Mouse (Mus musculus) heart, postnatal 10 days (tissue): ENCODE results near the gene Sfxn3. TPM values are rescaled to one million over a fixed set of nuclear protein-coding genes. Genes with fewer than 3 reads are reported as not detected.
A peak's percentile ranks its signal among the peaks of the same experiment; 100 is the strongest.

Experiments
- DNase-seq, 2 experiments: peaks; one replicate each; pipeline ENCODE4 v3.0.0; 2021
- intact Hi-C: fragments of 180-260 bp; cut with DNase I; formaldehyde crosslinking; loops from one replicate; pipeline ENCODE4 v1.15.1; 2025
- total RNA-seq, 2 experiments: library from RNA; stranded (reverse); gene quantifications; 2 replicates each; pipeline ENCODE4 v1.2.3; 2021

The Sfxn3 gene
- 10 to 100 TPM; 21.8 to 23.9 TPM for total RNA-seq

DNA sequence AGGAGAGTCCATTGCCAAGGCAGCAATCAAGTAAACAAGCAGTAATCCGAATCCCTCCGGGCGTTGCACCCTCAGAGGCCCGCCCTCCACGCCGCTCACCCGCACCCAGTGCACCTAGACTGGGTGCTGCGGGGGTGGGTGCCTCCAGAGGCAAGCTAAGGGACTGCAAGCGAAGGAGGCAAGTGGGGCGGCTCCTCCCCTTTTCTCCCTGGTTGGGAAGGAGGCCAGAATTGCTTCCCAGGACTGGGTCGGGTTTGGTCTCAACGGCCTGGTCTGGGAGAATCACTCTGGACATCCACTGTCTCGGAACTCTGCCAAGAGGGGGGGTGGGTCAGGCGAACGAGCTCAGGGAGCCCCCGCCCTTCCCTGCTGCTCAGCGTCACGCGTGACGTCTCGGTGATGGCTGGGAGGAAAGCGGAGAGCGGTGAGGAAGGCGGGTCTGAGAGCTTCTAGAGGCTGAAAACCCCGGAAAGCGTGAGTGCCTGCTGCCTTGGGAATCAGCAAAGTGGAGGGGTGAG is at the start of gene Sfxn3:
Gene Sfxn3 (plus strand): TSS at position 87 of the 518 bp plus-strand sequence.
- intact Hi-C loops, result no loop called here
- DNase-seq, result peak; percentile 96 to 98

DNA sequence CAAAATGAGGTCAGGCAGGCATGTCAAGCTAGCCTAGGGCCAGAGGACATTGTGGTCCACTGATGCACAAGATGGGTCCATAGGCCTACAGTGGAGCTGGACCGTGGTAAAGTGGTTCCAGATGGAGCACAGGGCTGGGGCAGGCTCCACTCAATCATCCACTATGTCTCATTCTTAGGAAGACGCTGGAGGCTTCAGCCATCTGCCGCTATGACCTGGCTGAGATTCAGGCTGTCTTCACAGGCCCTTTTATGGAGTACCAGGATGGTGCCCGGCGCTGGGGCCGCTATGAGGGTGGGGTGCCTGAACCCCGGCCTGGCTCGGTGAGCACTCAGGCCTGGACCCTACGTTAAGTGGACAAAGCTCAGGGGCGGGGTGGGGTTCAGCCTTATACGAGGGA is 49.5 kb upstream of the Sfxn3 start:
- intact Hi-C loops, result no loop called here
- no peak for DNase-seq

DNA sequence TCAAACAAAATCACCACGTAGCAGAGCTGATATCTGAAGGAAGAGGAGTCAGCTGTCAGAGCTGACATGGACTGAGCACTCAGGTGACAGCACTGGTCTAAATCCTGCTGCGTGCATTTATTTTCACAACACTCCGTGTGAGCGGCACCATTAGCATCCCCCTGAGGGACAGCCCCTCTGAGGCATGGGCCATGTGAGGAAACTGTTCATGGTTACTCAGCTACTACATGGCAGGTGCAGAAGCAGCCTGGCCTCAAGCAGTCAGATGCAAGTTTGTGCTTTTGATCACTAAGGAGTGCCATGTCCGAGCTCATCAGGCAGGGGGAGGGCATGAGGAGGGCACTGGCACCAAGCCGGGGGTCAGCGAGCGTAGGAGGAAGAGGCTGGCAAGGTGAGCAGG is 47.7 kb upstream of the Sfxn3 start:
- DNase-seq, result no peak
- intact Hi-C loops, result no loop called here

DNA sequence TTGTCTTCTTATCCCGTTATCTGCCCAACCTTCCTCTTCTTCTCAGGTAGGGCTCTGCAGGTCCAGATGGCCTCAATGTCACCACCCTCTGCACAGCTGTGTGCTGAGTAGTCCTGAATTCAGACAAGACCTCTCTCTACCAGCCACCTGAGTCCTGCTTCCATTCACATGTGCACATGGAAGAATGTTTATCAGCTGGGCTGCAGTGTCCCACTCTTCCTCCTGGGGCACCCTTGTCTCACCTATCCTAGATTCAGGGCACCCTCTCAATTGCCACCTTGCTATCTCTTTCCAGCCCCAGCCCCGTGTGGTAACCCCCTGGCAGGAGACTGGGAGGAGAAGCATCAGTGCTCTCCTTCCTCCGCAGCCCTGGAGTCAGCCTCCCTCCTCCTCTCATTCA is 45.0 kb upstream of the Sfxn3 start:
- intact Hi-C loops, result no loop called here
- no peak for DNase-seq

- intact Hi-C loops, result no loop called here
- no peak for DNase-seq
These were observed 43.4 kb upstream of the Sfxn3 start for GRCm38 (mm10) chr19:45003740-45004516.

DNA sequence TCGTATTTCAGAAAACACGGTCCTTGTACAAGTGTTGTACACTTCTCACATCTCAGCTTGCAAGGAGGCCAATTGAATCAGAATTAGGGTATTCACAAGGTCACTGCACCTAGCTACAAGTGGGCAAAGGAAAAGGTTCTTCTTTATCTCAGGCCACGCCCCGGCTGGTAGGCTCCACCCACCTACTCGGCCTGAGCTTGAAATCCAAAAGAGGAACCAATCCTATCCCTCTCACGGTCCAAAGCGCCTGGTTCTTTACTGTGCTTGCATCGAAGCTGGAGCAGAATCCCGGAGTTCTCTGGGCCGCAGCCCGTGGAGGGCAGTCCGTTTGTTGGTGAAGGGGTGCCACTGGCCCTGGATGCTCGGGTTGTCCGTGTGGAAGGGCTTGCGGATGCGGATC is 41.9 kb upstream of the Sfxn3 start, which contains the start of gene Twnk:
Gene Twnk (plus strand): TSS at position 220 of the 400 bp plus-strand sequence.
- DNase-seq, result peak; percentile 56 to 65
- intact Hi-C loops, result loop anchor here (5.0 kb wide), 1 partner anchor 37 kb away; no protein-coding TSS in a partner anchor

DNA sequence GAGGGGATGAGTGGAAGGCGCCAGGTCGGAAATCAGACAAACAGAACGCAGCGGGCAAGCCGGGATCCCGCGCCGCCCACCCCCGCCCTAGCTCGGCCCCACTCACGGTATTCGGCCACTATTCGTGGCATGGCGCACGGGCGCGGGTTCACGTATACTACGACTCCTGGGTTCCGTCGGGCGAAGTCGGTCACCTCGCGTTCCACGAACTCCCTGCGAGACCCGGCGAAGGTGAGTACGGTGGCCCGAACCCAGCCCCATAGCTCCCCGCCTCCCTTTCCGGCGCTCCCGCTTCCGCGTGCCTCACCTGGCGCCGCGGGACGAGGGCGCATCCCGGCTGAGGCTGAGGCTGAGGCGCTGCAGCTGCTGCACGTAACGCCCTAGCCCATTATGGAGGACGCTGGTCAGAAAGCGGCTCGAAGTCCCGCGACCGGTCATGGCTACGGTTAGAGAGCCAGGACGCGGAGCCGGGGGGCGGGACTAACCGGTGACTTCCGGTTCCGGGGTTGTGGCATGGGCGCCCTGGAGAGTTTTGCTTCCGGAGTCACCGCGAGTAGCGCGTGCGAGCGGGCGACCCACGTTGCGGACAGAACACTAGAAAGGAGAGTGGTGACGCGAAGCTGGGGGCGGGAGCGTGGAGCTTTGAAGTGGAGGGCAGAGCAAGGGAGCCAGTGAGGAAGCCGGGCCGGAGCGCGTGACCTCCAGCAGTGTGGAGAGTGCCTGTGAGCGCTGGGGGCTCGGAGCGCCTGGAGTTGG is 41.2 kb upstream of the Sfxn3 start, which contains the start of gene Mrpl43:
Gene Mrpl43 (minus strand): TSS at position 486 of the 756 bp plus-strand sequence.
- intact Hi-C loops, result loop anchor here (5.0 kb wide), 1 partner anchor 36 kb away; no protein-coding TSS in a partner anchor
- DNase-seq, result peak; percentile 97 to 99

DNA sequence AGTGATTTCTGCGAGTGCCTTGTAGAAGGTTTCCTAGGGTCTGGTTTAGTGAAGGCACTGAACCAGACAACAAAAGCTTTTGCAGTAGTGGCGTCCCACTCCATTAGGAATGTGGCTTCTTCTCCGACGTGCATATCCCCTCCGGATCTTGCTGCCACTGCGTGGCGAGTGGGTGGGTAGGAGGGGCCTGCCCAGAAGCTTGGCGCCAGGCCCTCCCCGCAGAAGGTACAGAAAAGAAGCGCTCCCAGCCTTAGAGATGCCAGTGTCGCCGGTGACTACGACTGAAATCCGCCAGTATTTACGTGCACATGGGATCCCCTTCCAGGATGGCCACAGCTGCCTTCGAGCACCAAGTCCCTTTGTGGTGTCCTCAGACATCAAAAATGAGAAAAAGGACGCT is 40.3 kb upstream of the Sfxn3 start:
- intact Hi-C loops, result loop anchor here (5.0 kb wide), 1 partner anchor 35 kb away; no protein-coding TSS in a partner anchor
- no peak for DNase-seq

DNA sequence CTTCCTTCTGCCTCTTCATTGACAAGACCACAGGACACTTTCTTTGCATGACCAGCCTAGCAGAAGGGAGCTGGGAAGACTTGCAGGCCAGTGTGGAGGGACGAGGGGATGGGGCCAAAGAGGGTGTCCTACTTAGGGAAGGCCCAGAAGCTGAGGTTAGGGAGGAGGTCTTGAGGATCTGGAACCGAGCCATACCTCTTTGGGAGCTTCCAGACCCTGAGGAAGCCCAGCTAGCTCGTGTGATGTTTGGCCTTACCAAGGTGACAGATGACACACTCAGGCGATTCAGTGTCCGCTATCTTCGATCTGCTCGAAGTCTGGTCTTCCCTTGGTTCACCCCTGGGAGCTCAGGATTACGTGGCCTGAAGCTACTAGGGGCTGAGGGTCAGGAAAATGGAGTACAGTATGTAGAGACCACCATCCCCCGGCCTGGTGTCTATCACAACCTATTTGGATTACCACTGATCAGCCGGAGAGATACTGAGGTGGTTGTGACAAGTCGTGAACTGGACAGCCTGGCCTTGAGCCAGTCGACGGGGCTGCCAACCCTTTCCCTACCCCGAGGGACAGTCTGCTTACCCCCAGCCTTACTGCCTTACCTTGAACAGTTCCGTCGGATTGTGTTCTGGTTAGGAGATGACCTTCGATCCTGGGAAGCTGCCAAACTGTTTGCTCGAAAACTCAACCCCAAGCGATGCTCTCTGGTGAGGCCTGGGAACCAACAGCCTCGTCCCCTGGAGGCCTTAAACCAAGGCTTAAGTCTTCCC is 39.7 kb upstream of the Sfxn3 start:
- intact Hi-C loops, result loop anchor here (5.0 kb wide), 1 partner anchor 35 kb away; no protein-coding TSS in a partner anchor
- no peak for DNase-seq

DNA sequence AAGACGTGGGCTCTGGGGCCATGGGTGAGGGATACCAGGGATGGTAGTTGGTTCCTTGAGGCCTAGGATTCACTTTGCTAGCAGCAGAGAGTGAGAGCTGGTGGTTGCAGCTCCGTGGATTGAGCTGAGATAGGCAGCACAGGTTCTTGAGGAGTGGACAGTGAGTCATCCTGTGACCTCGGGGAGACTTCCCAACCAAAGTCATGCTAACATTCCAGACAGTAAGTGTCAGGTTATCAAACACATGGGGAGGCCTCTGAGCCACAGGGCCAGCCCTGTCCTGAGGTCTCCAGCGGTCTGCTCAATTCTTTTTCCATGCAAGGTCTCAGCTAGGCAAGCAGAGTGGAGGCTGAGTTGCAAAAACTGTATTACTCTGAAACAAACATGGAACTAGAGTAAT is 36.7 kb upstream of the Sfxn3 start:
- intact Hi-C loops, result no loop called here

DNA sequence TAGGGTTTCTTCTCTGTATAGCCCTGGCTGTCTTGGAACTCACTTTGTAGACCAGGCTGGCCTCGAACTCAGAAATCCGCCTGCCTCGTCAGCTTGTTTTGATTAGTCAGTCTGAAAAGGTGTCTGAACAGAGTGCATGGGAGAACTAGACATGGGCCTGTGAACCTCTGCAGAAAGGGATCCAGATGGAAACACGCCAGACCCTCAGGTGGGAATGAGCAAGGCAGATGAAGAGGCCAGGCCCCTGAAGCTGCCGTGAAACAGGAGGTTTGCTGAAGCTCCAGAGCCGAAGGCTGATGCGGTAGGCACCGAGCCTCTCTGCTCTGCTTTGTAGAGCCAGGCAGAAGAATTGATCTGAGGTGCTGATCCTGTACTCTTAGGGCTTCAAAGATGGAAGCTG is 35.1 kb upstream of the Sfxn3 start:
- no peak for DNase-seq
- intact Hi-C loops, result loop anchor here (1.0 kb wide), 1 partner anchor 19 kb away; no protein-coding TSS in a partner anchor

More for the DNA sequence above, 36.7 kb upstream of the Sfxn3 start:
- no peak for DNase-seq

DNA sequence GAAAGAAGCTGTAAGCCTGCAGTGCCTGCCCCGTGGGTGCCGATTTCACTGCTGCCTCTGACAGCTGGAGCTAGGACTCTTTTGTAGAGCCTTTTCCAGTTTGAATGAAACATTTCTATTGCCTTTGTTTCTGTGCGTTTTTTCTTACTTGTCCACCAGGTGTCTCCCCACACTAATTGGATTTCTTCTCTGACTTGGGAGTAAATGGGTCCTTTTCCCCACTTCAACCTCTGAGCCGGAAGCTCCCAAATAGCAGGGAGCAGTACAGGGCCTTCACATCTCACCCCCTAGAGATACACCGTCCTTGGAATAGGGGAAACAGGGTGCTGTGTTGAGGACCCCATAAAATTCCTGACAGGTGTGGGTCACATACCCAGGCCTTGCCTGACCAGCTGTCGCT is 34.7 kb upstream of the Sfxn3 start:
- intact Hi-C loops, result loop anchor here (1.0 kb wide), 1 partner anchor 19 kb away; no protein-coding TSS in a partner anchor
- DNase-seq, result peak; percentile 62 to 68

GRCm38 (mm10) chr19:45013581-45014225 is 33.6 kb upstream of the Sfxn3 start:
- no peak for DNase-seq
- intact Hi-C loops, result no loop called here

DNA sequence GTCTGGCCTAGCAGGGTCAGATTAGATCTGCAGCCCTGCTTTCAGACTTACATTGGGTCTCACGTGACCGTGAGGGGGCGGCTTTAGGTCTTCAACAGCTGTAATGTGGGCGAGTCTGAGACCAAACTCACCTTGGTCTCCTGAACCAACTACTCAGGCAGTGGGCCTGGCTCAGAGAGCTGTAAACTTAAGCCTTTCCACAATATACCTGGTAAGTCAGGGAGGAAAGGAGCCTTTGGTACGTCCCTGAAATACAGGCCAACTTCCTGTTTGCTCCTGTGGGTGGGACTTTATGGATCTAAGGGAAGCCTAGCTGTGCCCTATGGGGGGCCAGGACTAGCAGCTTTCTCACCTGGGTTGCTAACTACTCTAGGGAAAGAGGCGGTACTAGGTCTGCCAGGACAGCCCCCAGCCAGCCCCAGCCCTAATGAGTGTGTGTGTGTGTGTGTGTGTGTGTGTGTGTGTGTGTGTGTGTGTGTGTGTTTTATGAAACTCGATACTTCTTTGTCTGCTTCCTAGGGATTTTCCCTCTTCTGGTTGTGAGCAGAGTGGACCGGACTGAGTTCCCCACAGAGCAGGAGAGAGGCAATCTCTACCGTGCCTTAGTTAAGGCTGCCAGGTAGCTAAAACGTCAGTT is 32.9 kb upstream of the Sfxn3 start, which contains the start of gene Lzts2:
Gene Lzts2 (plus strand): TSS at position 80 of the 637 bp plus-strand sequence.
- peak in 1 of 2 experiments; percentile 17 for DNase-seq
- intact Hi-C loops, result no loop called here

DNA sequence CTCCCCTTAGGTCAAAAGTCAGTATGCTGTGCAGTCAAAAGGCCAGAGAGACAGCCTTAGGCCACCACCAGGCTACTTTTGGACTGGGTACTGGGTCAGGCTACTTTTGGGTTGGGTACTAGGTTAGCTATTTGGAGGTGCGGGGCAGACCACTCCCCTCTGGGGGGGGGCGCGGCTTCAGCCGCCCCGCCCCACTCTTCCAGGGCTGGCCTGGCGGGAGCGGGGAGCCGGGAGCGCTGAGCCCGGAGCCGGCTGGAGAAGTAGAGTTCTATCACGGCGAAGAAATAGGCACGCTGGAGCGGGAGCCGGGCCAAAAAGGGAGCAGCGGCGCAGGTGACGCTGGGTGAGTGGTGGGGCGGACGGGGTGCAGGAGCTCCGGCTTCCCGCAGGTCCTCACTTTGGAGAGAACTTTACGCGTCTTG is 32.3 kb upstream of the Sfxn3 start:
- DNase-seq, result peak; percentile 74 to 80
- intact Hi-C loops, result no loop called here

DNA sequence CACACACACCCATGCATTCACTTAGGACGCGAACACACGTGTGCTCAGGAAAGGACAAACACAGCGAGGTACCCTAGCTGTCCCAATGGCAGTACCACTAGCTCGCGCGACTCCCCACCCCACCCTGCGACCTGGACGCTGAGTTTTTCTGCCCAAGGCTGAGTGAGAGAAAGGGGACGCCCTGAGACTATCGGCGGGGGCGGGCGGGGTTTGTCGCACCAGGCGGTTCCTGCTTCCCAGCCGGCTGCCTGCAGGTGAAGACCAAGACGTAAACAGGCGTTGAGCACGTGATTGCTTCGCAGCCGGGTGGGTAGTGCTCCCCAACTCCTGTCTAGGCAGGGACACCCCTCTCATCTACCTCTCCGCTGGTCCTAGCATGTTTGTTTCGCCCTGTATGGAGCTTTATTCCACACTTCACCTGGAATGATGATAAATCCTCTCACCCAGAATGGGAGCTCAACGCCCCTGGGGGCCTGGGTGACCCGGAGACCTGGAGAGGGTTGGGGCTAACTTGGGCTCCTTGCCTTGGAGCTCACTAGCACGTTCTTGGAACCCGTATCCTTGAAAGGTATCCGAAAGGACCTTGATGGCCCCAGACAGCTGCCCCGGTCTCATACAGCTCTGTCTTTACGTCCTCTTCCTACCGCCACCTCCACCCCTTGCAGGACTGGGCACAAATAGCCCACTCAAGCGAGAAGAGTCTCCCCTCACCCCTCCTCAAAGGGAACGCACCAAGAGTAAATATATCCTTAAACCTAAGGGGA is 31.6 kb upstream of the Sfxn3 start:
- peak; percentile 73 to 77 for DNase-seq
- intact Hi-C loops, result no loop called here

DNA sequence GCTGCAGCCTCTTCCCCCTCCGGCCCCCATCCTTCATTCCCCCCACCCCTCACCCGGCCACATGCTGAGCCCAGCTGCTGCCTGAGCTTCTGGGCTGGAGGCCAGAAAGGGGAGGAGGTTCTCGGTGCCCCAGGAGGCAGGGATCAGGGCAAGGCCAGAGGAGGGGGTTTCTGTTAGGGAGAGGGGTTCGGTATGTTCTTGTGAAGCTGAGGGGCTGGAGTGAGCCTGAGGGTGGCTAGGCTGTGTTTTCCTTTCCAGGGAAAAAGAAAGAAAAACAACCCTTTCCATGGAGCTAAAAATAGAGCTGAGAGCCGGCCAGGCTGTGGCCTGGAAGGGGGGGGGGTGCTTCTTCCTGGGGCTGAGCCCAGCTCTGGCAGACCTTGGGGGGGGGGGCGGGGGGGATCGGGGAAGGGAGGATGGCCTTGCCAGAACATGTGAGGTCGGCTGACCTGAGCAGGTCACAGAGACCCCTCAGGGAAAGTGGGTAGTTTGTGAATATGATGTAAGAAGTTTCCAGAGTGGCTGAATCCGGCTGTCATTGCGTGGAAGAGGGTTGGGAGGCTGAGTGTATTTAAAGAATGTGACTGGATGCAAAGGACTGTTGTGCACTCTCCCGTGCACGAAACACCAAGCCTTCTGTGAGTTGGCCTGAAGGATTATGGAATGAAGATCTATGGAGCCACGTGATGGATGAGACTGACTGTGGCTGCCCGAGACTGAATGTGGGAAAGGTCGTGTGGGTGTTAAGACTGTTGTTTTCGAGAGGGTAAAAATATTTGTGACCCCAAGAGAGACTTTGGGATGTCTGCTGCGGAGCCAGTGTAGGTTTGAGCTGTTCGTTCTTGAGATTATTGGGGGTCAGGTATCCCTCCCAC is 30.7 kb upstream of the Sfxn3 start:
- intact Hi-C loops, result no loop called here
- DNase-seq, result peak; percentile 92
